Mouse (Mus musculus): ENCODE results near the gene Ptprq.

Ptprq gene

GRCm38 (mm10) chr10:107628104-107628503 is 91.7 kb downstream of the Ptprq start:
- in situ Hi-C loops (cut with MboI, MseI) = no loop called here

GRCm38 (mm10) chr10:107626648-107627047 is 93.2 kb downstream of the Ptprq start:
- in situ Hi-C loops (cut with MboI, MseI) = no loop called here

- in situ Hi-C loops (cut with MboI, MseI) = no loop called here
Observed at GRCm38 (mm10) chr10:107624211-107624610, 95.6 kb downstream of the Ptprq start.

GRCm38 (mm10) chr10:107615460-107615859 is 104.4 kb downstream of the Ptprq start:
- in situ Hi-C loops (cut with MboI, MseI) = no loop called here

GRCm38 (mm10) chr10:107601371-107601770 is 118.5 kb downstream of the Ptprq start:
- in situ Hi-C loops (cut with MboI, MseI) = no loop called here

GRCm38 (mm10) chr10:107583360-107583759 is 136.5 kb downstream of the Ptprq start:
- in situ Hi-C loops (cut with MboI, MseI) = no loop called here

GRCm38 (mm10) chr10:107569044-107569443 is 150.8 kb downstream of the Ptprq start:
- in situ Hi-C loops (cut with MboI, MseI) = no loop called here

GRCm38 (mm10) chr10:107568261-107568660 is 151.6 kb downstream of the Ptprq start:
- in situ Hi-C loops (cut with MboI, MseI) = no loop called here

GRCm38 (mm10) chr10:107562875-107563274 is 157.0 kb downstream of the Ptprq start:
- in situ Hi-C loops (cut with MboI, MseI) = no loop called here

GRCm38 (mm10) chr10:107560881-107561280 is 159.0 kb downstream of the Ptprq start:
- in situ Hi-C loops (cut with MboI, MseI) = no loop called here

GRCm38 (mm10) chr10:107543026-107543425 is 176.8 kb downstream of the Ptprq start:
- in situ Hi-C loops (cut with MboI, MseI) = no loop called here

- in situ Hi-C loops (cut with MboI, MseI) = no loop called here
Observed at GRCm38 (mm10) chr10:107528758-107529157, 191.1 kb downstream of the Ptprq start.

GRCm38 (mm10) chr10:107519216-107519615 is 200.6 kb downstream of the Ptprq start:
- in situ Hi-C loops (cut with MboI, MseI) = no loop called here

- in situ Hi-C loops (cut with MboI, MseI) = no loop called here
Observed at GRCm38 (mm10) chr10:107516641-107517040, 203.2 kb downstream of the Ptprq start.

GRCm38 (mm10) chr10:107514735-107515134 is 205.1 kb downstream of the Ptprq start:
- in situ Hi-C loops (cut with MboI, MseI) = no loop called here

GRCm38 (mm10) chr10:107506397-107506796 is 213.5 kb downstream of the Ptprq start:
- in situ Hi-C loops (cut with MboI, MseI) = no loop called here

GRCm38 (mm10) chr10:107503430-107503829 is 216.4 kb downstream of the Ptprq start:
- in situ Hi-C loops (cut with MboI, MseI) = no loop called here

- in situ Hi-C loops (cut with MboI, MseI) = no loop called here
Observed at GRCm38 (mm10) chr10:107502193-107502592, 217.7 kb downstream of the Ptprq start.

GRCm38 (mm10) chr10:107499656-107500055 is 220.2 kb downstream of the Ptprq start:
- in situ Hi-C loops (cut with MboI, MseI) = no loop called here

GRCm38 (mm10) chr10:107496402-107496801 is 223.4 kb downstream of the Ptprq start:
- in situ Hi-C loops (cut with MboI, MseI) = no loop called here

- in situ Hi-C loops (cut with MboI, MseI) = no loop called here
Observed at GRCm38 (mm10) chr10:107494568-107494967, 225.3 kb downstream of the Ptprq start, which contains the start of gene Myf6. Gene Myf6 (minus strand): TSS chr10:107494737.

- in situ Hi-C loops (cut with MboI, MseI) = no loop called here
Observed at GRCm38 (mm10) chr10:107493580-107494474, 226.0 kb downstream of the Ptprq start.

GRCm38 (mm10) chr10:107492867-107493579 is 226.8 kb downstream of the Ptprq start:
- in situ Hi-C loops (cut with MboI, MseI) = no loop called here

All from T-helper 2 cell (primary cell).